ENCODE assay signal across 9 mouse cellular contexts in genomic region chr2:157605025-157605675, GRCm38 (mm10). TPM values are rescaled to one million over a fixed set of nuclear protein-coding genes. Genes with fewer than 3 reads are reported as not detected.
DNase-seq lines count a peak whose midpoint lies in the region; ATAC-seq and TF ChIP-seq lines count a peak whose summit lies in the region.
"Had no signal": no experiment of that assay in that cellular context is flagged by ENCODE, and none has a peak within 500 bp of the region (broad histone marks: within the 10 kb centered on the region; RNA-seq: fewer than 3 reads in every experiment).

No protein-coding gene starts in this region.

- no peak for DNase-seq in Patski (ENCODE audit: low read depth, low spot score)
- peak; percentile 57 to 76 for DNase-seq in cerebellum, adult 2 months
- DNase-seq in frontal cortex, adult 2 months (ENCODE audit: extremely low spot score in 1 of 2, low spot score in 1 of 2) = peak; percentile 30 to 92
- DNase-seq in hindbrain, embryonic 14.5 days (ENCODE audit: low spot score) = peak; percentile 89
- peak; percentile 76 to 83 for DNase-seq in layer of hippocampus, postnatal 36 days
- peak; percentile 82 for DNase-seq in midbrain, embryonic 10.5 days (ENCODE audit: low spot score)
- DNase-seq in right cerebral cortex, postnatal 4 days = peak; percentile 94
- peak; percentile 66 for DNase-seq in yolk sac, embryonic 10.5 days (ENCODE audit: low spot score)

- no peaks in the 10 kb centered on the region for H3K9me3 ChIP-seq in hindbrain, embryonic 14.5 days (ENCODE audit: control insufficient read depth, low read length)
- no peaks in the 10 kb centered on the region for H3K9me3 ChIP-seq in midbrain, embryonic 10.5 days (replicated peaks)

- no peak overlapping the region for H3K9ac ChIP-seq in hindbrain, embryonic 14.5 days

- in situ Hi-C loops in Patski (cut with MboI; ENCODE audit: low pct_unique_long_range_greater_than_20kb) = no loop called here

- H3K27ac ChIP-seq in cerebellum, adult 2 months (ENCODE audit: insufficient read depth, low read length) = no peak overlapping the region
- H3K27ac ChIP-seq in hindbrain, embryonic 14.5 days = no peak overlapping the region
- H3K27ac ChIP-seq in midbrain, embryonic 10.5 days (replicated peaks) = no peak overlapping the region

- TF ChIP-seq CTCF in Patski (IDR thresholded peaks at IDR 0.05) = peak; percentile 98
- TF ChIP-seq CTCF in cerebellum, adult 2 months (IDR thresholded peaks at IDR 0.05; ENCODE audit: borderline replicate concordance, insufficient read depth, low read depth, low read length) = peak; percentile 94

- no peak for ATAC-seq in Patski
- peak; percentile 62; the same call in 1 of the 2 replicates for ATAC-seq in hindbrain, embryonic 14.5 days (ENCODE audit: low FRiP score)

- H3K4me3 ChIP-seq in cerebellum, adult 2 months (replicated peaks; ENCODE audit: insufficient read depth, low read depth, low read length) = no peak overlapping the region
- no peak overlapping the region for H3K4me3 ChIP-seq in hindbrain, embryonic 14.5 days (replicated peaks; ENCODE audit: low read length)
- H3K4me3 ChIP-seq in midbrain, embryonic 10.5 days = no peak overlapping the region
- H3K4me3 ChIP-seq: megakaryocyte, embryonic 14.5 days had no signal

- TF ChIP-seq POLR2A in cerebellum, adult 2 months (IDR thresholded peaks at IDR 0.05; ENCODE audit: borderline replicate concordance, insufficient read depth, low read length) = no peak

- no peak overlapping the region for H3K4me2 ChIP-seq in hindbrain, embryonic 14.5 days (replicated peaks)

- H3K27me3 ChIP-seq in Patski = peaks cover 12% of the 10 kb centered on the region
- no peaks in the 10 kb centered on the region for H3K27me3 ChIP-seq in cerebellum, adult 2 months (ENCODE audit: control insufficient read depth, insufficient read depth, low read length)
- no peaks in the 10 kb centered on the region for H3K27me3 ChIP-seq in hindbrain, embryonic 14.5 days (ENCODE audit: control insufficient read depth, insufficient read depth, low read length)
- peaks cover 25% of the 10 kb centered on the region for H3K27me3 ChIP-seq in midbrain, embryonic 10.5 days (ENCODE audit: low read depth, poor library complexity, severe bottlenecking)

- WGBS in cerebellum, adult 2 months = 6% methylated on average over 18 of the region's 18 CpGs
- 7% methylated on average over 18 of the region's 18 CpGs for WGBS in hindbrain, embryonic 14.5 days
- 7% methylated on average over 18 of the region's 18 CpGs for WGBS in midbrain, embryonic 10.5 days

- H3K36me3 ChIP-seq in hindbrain, embryonic 14.5 days (replicated peaks; ENCODE audit: control insufficient read depth, insufficient read depth) = no peaks in the 10 kb centered on the region
- no peaks in the 10 kb centered on the region for H3K36me3 ChIP-seq in midbrain, embryonic 10.5 days

- H3K4me1 ChIP-seq in cerebellum, adult 2 months (ENCODE audit: control insufficient read depth, insufficient read depth, low read length) = no peaks in the 10 kb centered on the region
- H3K4me1 ChIP-seq in hindbrain, embryonic 14.5 days (replicated peaks; ENCODE audit: control insufficient read depth, insufficient read depth, low read length) = peaks cover 15% of the 10 kb centered on the region; the same call in 1 of the 2 replicates
- peaks cover 24% of the 10 kb centered on the region for H3K4me1 ChIP-seq in midbrain, embryonic 10.5 days

- CTCF ChIA-PET in Patski (lab: Charles Lee) = no interaction called here

- POLR2A ChIA-PET in Patski (lab: Charles Lee) = no interaction called here

RNA-seq across cellular contexts. Expression of gene Blcap, which starts 34.1 kb away (rescaled TPM):
- polyA plus RNA-seq in Patski (2021) = 47.3 TPM
- polyA plus RNA-seq in cerebellum, adult 2 months (2012; rRNA removed) = 124 and 133 TPM in 2 replicates
- 107 and 113 TPM in 2 replicates for polyA plus RNA-seq in frontal cortex, adult 2 months (2012; rRNA removed)
- polyA plus RNA-seq in hindbrain, embryonic 14.5 days (2014; fragmentation: Nextera tagmentation; extraction: Ambion mirVana) = 285 and 323 TPM in 2 replicates
- total RNA-seq in layer of hippocampus, postnatal 36 days (2021) = 100 to 1,000 TPM; 117 to 137 TPM
- 76.4 and 103 TPM in 2 replicates for polyA plus RNA-seq in midbrain, embryonic 10.5 days (2016; fragmentation: Nextera tagmentation; extraction: Ambion mirVana)

RNA-seq across cellular contexts. Expression of gene Nnat, which starts 45.3 kb away (rescaled TPM):
- 2.2 TPM for polyA plus RNA-seq in Patski (2021)
- 162 and 198 TPM in 2 replicates for polyA plus RNA-seq in cerebellum, adult 2 months (2012; rRNA removed)
- polyA plus RNA-seq in frontal cortex, adult 2 months (2012; rRNA removed) = 370 and 428 TPM in 2 replicates
- 4,569 and 4,588 TPM in 2 replicates for polyA plus RNA-seq in hindbrain, embryonic 14.5 days (2014; fragmentation: Nextera tagmentation; extraction: Ambion mirVana)
- 100 to 1,000 TPM; 539 to 601 TPM for total RNA-seq in layer of hippocampus, postnatal 36 days (2021)
- polyA plus RNA-seq in midbrain, embryonic 10.5 days (2016; fragmentation: Nextera tagmentation; extraction: Ambion mirVana) = 1,354 and 2,071 TPM in 2 replicates

Comparison
In these comparisons a context has a peak if more than half of its experiments do, and no peak if none do; other contexts are left out.
1. RNA of gene Nnat, which starts 45.3 kb away (polyA plus RNA-seq): 4,569 to 4,588 TPM in hindbrain, embryonic 14.5 days, 1,354 to 2,071 TPM in midbrain, embryonic 10.5 days, 370 to 428 TPM in frontal cortex, adult 2 months and 162 to 198 TPM in cerebellum, adult 2 months; 2.2 TPM in Patski (single experiment); every median in the first group is over 10 times any median in the second.